Mouse (Mus musculus) testis, adult 2 months (tissue): Measurements from ENCODE around the gene Rnf181. TPM values are rescaled to one million over a fixed set of nuclear protein-coding genes. Genes with fewer than 3 reads are reported as not detected.

Experiments used
- H3K27ac ChIP-seq: fragments of 200-500 bp; 2 replicates; pipeline ENCODE4 v1.5.1; 2012; ENCODE audit warnings: low read depth, low read length; ENCODE audit not compliant: control insufficient read depth, insufficient read depth
- H3K27me3 ChIP-seq: fragments of 200-500 bp; 2 replicates; pipeline ENCODE4 v1.6.1; 2012; ENCODE audit warnings: mild to moderate bottlenecking, low read length, moderate library complexity; ENCODE audit not compliant: control insufficient read depth, insufficient read depth
- H3K36me3 ChIP-seq: fragments of 200-500 bp; 2 replicates; pipeline ENCODE4 v1.6.1; 2012; ENCODE audit warnings: mild to moderate bottlenecking, low read length; ENCODE audit not compliant: control insufficient read depth, insufficient read depth
- H3K4me1 ChIP-seq: fragments of 200-500 bp; 2 replicates; pipeline ENCODE4 v1.6.1; 2012; ENCODE audit warnings: low read length; ENCODE audit not compliant: control insufficient read depth, insufficient read depth
- H3K4me3 ChIP-seq: fragments of 200-500 bp; 2 replicates; pipeline ENCODE4 v1.5.1; 2012; ENCODE audit warnings: low read depth, mild to moderate bottlenecking, low read length, moderate library complexity, mixed read lengths; ENCODE audit not compliant: control insufficient read depth
- CTCF ChIP-seq: fragments of 200-500 bp; IDR thresholded peaks from 2 replicates; pipeline ENCODE4 v1.5.1; 2012; ENCODE audit warnings: low read depth, mild to moderate bottlenecking, inconsistent platforms, low read length, moderate library complexity; ENCODE audit not compliant: control insufficient read depth, insufficient read depth, insufficient replicate concordance
- POLR2A ChIP-seq: fragments of 200-500 bp; IDR thresholded peaks from 2 replicates; pipeline ENCODE4 v1.6.1; 2012; ENCODE audit warnings: low read depth, mild to moderate bottlenecking, inconsistent platforms, low read length, moderate library complexity; ENCODE audit not compliant: control insufficient read depth
- polyA plus RNA-seq: library from polyadenylated mRNA; depleted of rRNA; stranded (reverse); fragments of >200 nt; gene quantifications from 2 replicates; pipeline ENCODE4 v1.2.3, GENCODE M21; 2012; rRNA removed

Gene Rnf181
- polyA plus RNA-seq: 284 and 298 TPM in 2 replicates

- Histone ChIP-seq H3K27ac (peak within 1 kb of the TSS; percentile 53), H3K27me3 (no peaks in the 10 kb centered on the region), H3K36me3 (peaks cover 2% of the 10 kb centered on the region; the same call in 1 of the 2 replicates), H3K4me1 (peaks cover 21% of the 10 kb centered on the region), H3K4me3 (peak within 1 kb of the TSS; percentile 68)
- TF ChIP-seq POLR2A: no peak
- no peak for TF ChIP-seq CTCF
Measured at GRCm38 (mm10) chr6:72366844-72367443, at the start of gene Rnf181. TSS of gene Rnf181 (minus strand) at chr6:72366956.

DNA sequence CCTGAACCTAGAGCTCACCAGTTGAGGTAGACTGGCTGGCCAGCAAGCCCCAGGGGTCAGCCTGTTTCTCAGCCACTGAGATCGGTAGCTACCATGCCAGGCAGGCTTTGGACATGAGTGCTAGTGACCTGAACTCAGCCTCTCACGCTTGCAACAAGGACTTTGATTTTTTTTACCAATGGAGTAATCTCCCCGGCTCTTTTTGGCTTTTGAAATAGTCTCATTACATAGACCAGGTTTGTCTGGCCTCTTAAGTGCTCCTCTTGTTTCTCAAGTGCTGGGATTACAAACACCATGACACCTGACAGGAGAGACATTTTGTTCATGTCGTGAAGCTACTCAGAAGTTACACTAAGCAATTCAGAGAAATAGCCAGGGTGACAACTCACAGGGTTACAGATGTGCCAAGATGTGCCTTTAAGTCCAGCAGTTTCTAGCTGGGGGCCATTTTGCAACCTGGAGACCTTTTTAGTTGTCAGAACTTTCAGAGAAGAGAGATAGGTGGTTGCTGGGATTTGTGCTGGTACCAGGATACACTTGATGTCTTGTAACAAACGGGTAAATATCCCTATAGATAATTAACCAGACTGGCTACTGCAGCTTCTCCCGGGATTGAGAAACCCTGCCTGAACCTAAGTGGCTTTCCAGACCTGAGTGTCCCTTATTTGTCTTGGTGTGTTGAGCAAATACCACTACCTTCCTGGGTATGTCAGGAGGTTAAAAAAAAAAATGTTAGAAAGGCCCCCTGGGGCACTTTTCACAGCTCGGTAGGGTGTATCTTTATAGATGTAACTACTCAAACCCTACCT is 49.4 kb upstream of the Rnf181 start:
- H3K4me1 ChIP-seq: peaks cover 8% of the 10 kb centered on the region
- no peaks in the 10 kb centered on the region for H3K36me3 ChIP-seq
- H3K27ac ChIP-seq: no peak overlapping the region
- no peak for TF ChIP-seq POLR2A
- TF ChIP-seq CTCF: no peak
- H3K27me3 ChIP-seq: no peaks in the 10 kb centered on the region
- H3K4me3 ChIP-seq: no peak overlapping the region

DNA sequence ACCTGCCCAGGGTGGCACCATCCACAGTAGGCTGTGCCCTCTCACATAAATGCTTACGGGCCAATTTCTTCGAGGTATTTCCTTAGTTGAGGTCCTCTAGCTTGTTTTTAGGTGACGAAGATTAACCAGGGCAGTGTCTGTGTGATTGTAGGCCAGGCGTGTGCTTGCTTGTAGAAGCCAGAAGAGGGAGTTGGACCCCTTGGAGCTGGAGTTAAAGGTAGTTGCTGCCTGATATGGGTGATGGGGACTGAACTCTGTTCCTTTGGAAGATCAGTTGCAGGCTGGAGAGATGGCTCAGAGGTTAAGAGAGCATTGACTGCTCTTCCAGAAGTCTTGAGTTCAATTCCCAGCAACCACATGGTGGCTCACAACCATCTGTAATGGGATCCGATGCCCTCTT is 48.4 kb upstream of the Rnf181 start:
- Histone ChIP-seq H3K4me3 (no peak overlapping the region), H3K4me1 (peaks cover 8% of the 10 kb centered on the region), H3K27me3 (no peaks in the 10 kb centered on the region), H3K36me3 (no peaks in the 10 kb centered on the region), H3K27ac (no peak overlapping the region)
- TF ChIP-seq POLR2A: no peak
- no peak for TF ChIP-seq CTCF

- no peak for TF ChIP-seq CTCF
- peak; percentile 66 for TF ChIP-seq POLR2A
- peak within 1 kb of the TSS; percentile 82; the same call in 1 of the 2 replicates for H3K27ac ChIP-seq
Measured at GRCm38 (mm10) chr6:72414076-72414756, 47.5 kb upstream of the Rnf181 start, which contains the start of gene Ggcx. TSS of gene Ggcx (plus strand) at chr6:72414308.

DNA sequence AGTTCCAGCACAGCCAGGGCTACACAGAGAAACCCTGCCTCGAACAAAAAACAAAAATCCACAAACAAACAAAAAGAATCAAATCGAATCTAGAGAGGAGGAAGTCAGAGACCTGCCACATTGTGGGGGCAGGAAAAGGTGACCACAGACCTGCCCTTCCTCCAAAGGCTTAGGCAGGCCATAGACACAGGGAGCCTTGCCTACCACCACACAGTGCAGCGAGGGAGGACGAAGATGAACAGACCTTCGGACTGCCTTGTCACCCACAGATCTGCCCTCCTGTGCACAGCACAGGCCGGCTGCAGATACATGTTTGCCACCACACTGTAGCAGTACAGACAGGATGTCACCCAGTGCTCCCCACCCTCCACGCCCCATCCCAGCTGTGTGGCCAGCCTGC is 43.8 kb upstream of the Rnf181 start:
- TF ChIP-seq POLR2A (no peak), CTCF (no peak)
- Histone ChIP-seq H3K4me3 (no peak overlapping the region), H3K27me3 (no peaks in the 10 kb centered on the region), H3K36me3 (no peaks in the 10 kb centered on the region), H3K27ac (no peak overlapping the region), H3K4me1 (peaks cover 8% of the 10 kb centered on the region)

More at GRCm38 (mm10) chr6:72414076-72414756, 47.5 kb upstream of the Rnf181 start, which contains the start of gene Ggcx:
- H3K4me1 ChIP-seq: peaks cover 8% of the 10 kb centered on the region
- H3K4me3 ChIP-seq: peak within 1 kb of the TSS; percentile 98
- no peaks in the 10 kb centered on the region for H3K36me3 ChIP-seq
- H3K27me3 ChIP-seq: no peaks in the 10 kb centered on the region

GRCm38 (mm10) chr6:72410003-72410402 is 43.2 kb upstream of the Rnf181 start:
- H3K4me1 ChIP-seq: peaks cover 8% of the 10 kb centered on the region
- TF ChIP-seq POLR2A (no peak), CTCF (no peak)
- no peak overlapping the region for H3K4me3 ChIP-seq
- no peaks in the 10 kb centered on the region for H3K27me3 ChIP-seq
- H3K36me3 ChIP-seq: no peaks in the 10 kb centered on the region
- H3K27ac ChIP-seq: no peak overlapping the region

DNA sequence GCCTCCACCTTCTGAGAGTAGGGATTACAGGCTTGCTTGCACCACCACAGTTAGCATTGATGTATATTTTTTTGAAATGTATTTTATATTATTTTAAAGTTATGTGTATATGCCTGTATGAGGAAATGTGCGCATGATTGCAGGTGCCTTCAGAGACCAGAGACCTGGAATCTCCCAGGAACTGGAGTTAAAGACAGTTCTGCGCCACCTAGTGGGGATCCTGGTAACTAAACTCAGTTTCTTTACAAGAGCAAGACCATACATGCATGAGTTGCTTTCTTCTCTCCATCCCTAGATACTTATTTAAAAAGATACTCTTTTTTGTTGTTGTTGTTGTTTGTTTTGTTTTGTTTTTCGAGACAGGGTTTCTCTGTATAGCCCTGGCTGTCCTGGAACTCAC is 42.8 kb upstream of the Rnf181 start:
- no peak overlapping the region for H3K27ac ChIP-seq
- H3K4me1 ChIP-seq: peaks cover 8% of the 10 kb centered on the region
- TF ChIP-seq POLR2A (no peak), CTCF (no peak)
- H3K36me3 ChIP-seq: no peaks in the 10 kb centered on the region
- no peaks in the 10 kb centered on the region for H3K27me3 ChIP-seq
- H3K4me3 ChIP-seq: no peak overlapping the region
